ENCODE assay signal across 28 mouse cellular contexts in genomic region chr13:113021521-113021920, GRCm38 (mm10). TPM values are rescaled to one million over a fixed set of nuclear protein-coding genes. Genes with fewer than 3 reads are reported as not detected.
"Had no signal": no experiment of that assay in that cellular context is flagged by ENCODE, and none has a peak within 500 bp of the region (broad histone marks: within the 10 kb centered on the region; RNA-seq: fewer than 3 reads in every experiment).

No protein-coding gene starts in this region.

- H3K27ac ChIP-seq: kidney, postnatal 0 days; layer of hippocampus, adult 2 months; limb, embryonic 10.5 days; limb, embryonic 13.5 days; lung, embryonic 15.5 days; midbrain, embryonic 12.5 days; midbrain, embryonic 15.5 days; neural tube, embryonic 12.5 days; neural tube, embryonic 15.5 days; stomach, embryonic 15.5 days had no signal

- ATAC-seq: midbrain, embryonic 15.5 days had no signal

- H3K4me2 ChIP-seq: limb, embryonic 13.5 days; lung, embryonic 15.5 days; midbrain, embryonic 12.5 days; midbrain, embryonic 15.5 days; neural tube, embryonic 12.5 days; neural tube, embryonic 15.5 days; stomach, embryonic 15.5 days had no signal

- DNase-seq: kidney, adult 2 months; kidney, postnatal 25 days; layer of hippocampus, adult 9-11 months; lung, adult 18-20 months; lung, postnatal 10 days; lung, postnatal 36 days; right cerebral cortex, adult 18-20 months; right cerebral cortex, postnatal 14 days; right cerebral cortex, postnatal 4 days; spleen, adult 18-20 months; thymus, adult 18-20 months; thymus, postnatal 36 days had no signal

- H3K4me1 ChIP-seq: limb, embryonic 13.5 days; midbrain, embryonic 12.5 days; midbrain, embryonic 15.5 days; neural tube, embryonic 12.5 days; neural tube, embryonic 15.5 days; stomach, embryonic 15.5 days had no signal

- H3K36me3 ChIP-seq: limb, embryonic 10.5 days; limb, embryonic 13.5 days; lung, embryonic 15.5 days; midbrain, embryonic 12.5 days; midbrain, embryonic 15.5 days; neural tube, embryonic 12.5 days; neural tube, embryonic 15.5 days; stomach, embryonic 15.5 days had no signal

- H3K4me3 ChIP-seq: layer of hippocampus, adult 2 months; limb, embryonic 10.5 days; limb, embryonic 13.5 days; lung, embryonic 15.5 days; midbrain, embryonic 12.5 days; midbrain, embryonic 15.5 days; neural tube, embryonic 12.5 days; neural tube, embryonic 15.5 days; stomach, embryonic 15.5 days had no signal

- H3K9me3 ChIP-seq: limb, embryonic 10.5 days; limb, embryonic 13.5 days; lung, embryonic 15.5 days; midbrain, embryonic 12.5 days; midbrain, embryonic 15.5 days; neural tube, embryonic 12.5 days; neural tube, embryonic 15.5 days; stomach, embryonic 15.5 days had no signal

- H3K9ac ChIP-seq: limb, embryonic 13.5 days; lung, embryonic 15.5 days; midbrain, embryonic 12.5 days; midbrain, embryonic 15.5 days; neural tube, embryonic 12.5 days; neural tube, embryonic 15.5 days; stomach, embryonic 15.5 days had no signal

- H3K27me3 ChIP-seq: lung, embryonic 15.5 days; midbrain, embryonic 15.5 days; neural tube, embryonic 12.5 days; neural tube, embryonic 15.5 days; stomach, embryonic 15.5 days had no signal

RNA-seq across cellular contexts. Expression of gene Cdc20b, which starts 13.4 kb away (rescaled TPM):
- total RNA-seq: left cerebral cortex, adult 18-20 months; left cerebral cortex, postnatal 25 days; liver, adult 2 months had no signal
- polyA plus RNA-seq: kidney, adult 2 months; kidney, embryonic 14.5 days; kidney, postnatal 0 days; limb, embryonic 10.5 days; limb, embryonic 13.5 days; liver, adult 2 months; neural tube, embryonic 12.5 days; neural tube, embryonic 15.5 days; stomach, embryonic 15.5 days; urinary bladder, adult 2 months had no signal

RNA-seq across cellular contexts. Expression of gene Mcidas, which starts 27.9 kb away (rescaled TPM):
- total RNA-seq: liver, adult 2 months had no signal
- polyA plus RNA-seq: kidney, adult 2 months; kidney, embryonic 14.5 days; kidney, postnatal 0 days; large intestine, adult 2 months; limb, embryonic 10.5 days; limb, embryonic 13.5 days; liver, adult 2 months had no signal

RNA-seq across cellular contexts. Expression of gene Ccno, which starts 33.9 kb away (rescaled TPM):
- polyA plus RNA-seq: limb, embryonic 10.5 days had no signal
